Mouse (Mus musculus) retina, embryonic 14.5 days (tissue): ENCODE results near the gene Haus4.

Experiments
- DNase-seq: peaks from one replicate; pipeline ENCODE4 v3.0.0-alpha.2; 2015; ENCODE audit warnings: low spot score

The Haus4 gene

DNA sequence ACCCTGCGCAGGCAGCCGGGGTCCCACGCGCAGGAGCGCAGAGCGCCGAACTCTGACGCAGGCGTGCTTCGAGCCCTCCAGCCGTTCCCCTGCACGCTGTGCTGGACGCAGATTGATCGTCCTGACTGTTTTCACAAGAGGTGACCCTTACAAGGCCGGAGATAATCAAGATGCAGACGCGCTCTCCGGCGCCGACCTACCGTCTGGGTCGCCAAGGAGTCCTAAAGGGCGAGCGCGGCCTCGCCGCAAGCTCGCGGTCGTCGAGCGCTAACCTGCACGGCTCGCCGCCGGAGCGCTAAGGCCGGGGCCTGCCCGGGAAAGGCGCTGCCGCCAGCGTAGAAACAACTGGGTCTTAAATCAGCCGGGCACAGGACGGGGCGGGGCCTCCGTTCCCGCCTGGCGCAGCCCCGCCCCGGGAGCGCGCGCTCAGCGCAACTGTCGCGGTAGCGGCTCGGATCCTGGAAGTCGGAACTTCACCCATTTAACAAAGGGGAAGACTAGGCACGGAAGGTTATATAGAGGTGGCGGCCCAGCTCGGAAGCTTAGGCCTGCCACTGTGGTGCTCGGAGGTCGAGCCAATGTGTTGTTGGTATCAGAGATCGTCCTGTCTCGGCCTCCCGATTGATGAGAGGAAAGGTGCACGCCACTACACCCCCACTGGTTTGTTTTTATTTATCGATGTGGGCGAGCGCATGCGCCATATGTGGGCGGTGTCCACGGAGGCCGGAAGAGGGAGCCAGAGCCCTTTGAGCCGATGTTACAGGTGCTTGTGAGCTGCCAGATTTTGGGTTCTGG is at the start of gene Haus4:
TSS of gene Haus4 (minus strand) at position 642 of the 795 bp plus-strand sequence.
- peak; percentile 84 for DNase-seq

DNA sequence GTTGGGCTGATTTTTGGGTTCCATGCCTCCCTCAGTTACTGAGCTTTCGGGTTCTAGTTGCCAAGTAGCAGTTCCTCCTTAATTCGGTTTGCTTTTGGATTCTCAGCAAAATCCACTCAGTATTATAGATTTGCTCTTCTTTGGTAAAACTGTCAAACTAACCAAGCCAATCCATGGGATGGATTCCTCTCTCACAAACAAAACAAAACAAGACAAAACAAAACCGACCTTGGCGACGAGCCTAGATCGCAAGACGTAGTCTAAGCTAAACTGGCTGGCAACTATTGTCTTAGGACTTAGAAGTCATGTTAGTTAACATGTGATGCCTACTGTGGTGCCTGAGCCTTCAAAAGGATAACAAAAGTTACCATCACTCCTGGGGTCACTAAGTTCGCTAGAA is 49.3 kb upstream of the Haus4 start:
- no peak for DNase-seq

DNA sequence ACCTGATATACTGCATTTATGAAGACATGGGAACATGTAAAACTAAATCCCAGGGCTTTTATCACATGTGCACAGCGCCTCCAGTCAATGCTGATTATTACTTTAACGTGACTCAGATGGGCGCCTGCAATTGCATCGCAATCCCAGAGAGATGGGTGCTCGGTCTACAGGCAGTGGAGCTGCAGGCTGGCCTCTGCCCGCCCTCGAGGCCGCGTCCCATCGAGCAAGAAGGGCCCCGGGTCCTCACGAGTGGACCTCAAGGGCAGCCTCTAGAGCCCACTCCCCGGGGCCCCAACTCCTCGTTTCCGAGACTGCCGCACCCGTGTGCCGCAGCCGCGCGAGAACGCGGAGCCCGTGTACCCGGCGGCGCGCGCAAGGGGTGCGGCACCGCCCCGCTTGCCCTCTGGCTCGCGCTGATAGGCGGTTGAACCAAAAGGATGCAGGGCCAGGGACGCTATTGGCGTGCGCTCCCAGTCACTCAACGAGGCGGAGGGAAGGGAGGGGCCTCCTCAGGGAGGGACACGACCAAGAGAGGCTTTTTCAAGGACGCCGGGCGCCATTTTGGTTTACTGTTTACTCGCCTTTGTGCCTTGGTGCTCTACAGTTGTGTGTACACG is 48.7 kb upstream of the Haus4 start:
- DNase-seq, result peak; percentile 97

DNA sequence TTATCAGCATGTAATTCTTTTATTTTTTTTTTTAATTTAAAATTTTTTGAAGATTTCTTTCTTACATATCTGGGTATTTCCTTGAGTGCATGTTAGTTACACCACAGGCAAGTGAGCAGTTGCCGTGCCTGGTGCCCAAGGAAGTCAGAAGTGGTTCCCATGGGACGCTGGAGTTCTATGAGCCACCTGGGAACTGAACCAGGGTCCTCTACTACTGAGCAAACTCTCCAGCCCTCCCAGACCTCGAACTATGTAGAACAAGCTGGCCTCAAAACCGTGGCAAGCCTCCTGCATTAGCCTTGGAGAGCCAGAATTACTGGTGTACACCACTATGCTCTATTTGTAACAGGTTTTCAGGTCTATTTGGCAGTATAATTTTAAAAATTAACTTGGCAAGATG is 48.2 kb upstream of the Haus4 start:
- DNase-seq, result peak; percentile 21

DNA sequence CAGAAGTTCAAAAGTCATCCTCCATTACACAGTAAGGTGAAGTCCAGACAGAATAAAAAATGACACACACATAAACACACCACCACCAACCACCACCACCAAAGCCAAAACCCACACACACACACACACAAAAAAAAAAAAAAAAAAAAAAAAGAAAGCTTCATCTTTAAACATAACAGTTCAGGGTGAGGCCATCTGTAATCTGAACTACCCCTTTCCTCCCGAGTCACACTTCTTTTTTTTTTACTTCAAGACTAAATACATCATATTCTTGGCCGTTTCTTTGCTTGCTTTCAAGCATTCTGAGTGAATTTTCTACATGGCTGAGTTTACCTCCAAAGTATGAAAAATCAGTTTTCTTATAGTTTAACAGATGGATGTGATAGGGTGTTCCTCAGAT is 47.2 kb upstream of the Haus4 start:
- no peak for DNase-seq

DNA sequence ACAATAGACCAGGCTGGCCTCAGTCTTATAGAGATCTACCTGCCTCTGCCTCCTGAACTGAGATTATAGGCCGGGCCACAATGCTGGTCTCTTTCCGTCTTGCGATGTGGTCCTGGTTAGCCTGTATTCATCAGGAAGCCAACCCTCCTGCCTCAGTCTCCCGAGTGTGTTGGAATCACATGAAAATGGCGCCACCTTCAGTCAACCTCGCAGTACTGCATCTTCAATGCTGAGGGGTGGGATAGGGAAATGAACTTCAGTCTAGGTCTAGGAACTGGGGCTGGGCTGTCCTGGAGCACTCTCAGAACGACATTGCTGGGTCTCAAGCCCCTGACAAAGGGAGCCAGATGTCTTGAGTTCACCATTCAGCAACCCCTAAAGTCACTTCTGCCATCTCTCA is 42.7 kb upstream of the Haus4 start:
- DNase-seq, result no peak

DNA sequence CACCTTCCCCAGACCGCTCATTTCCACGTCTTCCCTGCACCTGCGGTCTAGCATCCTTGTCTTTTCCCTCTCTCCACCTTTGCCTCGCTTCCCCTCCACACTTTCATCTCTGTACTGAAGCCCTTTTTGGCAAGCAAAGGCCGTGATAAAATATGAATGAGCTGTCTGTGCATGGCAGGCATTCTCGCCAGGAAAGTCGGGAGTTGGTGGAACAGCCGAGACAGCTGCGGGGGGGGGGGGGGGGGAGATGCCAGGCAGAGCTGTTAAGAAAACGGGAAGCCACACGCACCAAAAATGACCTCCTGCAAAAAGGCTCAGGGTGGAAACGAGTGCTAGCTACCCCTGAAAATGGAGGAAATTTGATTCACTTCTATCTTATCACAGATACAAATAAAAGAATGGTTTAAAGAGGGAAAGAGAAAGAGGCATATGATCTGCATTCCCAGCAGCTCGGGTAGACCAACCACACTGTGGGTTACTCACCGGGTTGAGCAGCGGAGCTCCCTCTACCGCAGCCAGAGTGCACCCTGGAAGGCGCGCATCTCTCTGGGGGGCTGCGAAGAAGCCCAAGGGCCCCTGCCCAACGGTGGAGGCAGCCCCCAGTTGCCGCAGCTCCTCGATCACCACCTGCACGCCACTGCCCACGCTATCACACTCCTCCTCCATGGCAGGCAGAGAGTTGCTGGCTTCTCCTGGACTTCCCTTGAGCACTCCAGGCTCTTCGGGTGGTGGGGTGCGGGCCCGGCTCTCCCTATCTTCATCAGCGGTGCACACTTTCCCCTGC is 40.4 kb upstream of the Haus4 start:
- DNase-seq, result no peak

DNA sequence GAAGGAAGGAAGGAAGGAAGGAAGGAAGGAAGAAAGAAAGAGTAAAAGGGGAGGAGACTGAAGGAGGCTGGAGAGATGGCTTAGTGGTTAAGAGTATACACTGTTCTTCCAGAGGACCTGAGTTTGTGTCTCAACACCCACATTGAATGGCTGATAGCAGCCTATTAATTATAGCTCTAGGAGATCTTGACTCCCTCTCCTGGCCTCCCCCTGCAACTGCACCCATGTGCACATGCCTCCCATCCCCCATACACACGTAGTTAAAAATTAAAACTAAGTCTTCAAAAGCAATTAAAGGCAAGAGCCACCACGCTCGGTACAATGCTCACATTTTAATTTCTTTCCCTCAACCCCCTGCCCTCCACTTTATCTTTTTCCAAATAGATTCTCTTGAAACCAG is 39.6 kb upstream of the Haus4 start:
- peak; percentile 46 for DNase-seq

DNA sequence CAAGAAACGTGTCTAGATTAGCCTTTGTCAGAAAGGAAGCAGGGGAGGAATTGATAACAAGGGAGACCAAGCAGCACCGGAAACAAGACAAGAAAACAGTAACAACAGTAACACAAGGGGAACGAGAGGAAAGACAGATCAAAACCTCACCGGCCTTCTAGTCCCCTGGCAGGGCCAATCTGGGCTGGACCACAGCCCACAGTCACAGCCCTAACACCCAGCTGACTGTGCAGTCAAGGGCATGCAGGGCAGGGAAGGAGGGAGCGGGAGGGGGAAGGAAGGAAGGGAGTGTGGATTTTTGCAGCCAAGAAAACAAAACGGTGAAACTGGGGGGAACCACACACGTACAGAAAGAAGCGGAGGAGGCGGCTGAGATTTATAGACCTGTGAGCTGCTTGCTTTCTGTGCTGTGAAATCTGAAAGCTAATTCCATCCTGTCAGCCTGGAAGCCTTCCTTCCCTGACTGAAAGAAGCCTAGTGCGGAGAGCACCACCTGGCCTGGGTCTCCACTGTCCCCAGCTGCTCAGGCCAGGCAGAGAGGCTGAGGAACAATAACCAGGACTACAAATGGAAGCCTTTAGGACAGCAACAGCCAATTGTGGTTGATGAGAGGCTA is 38.0 kb upstream of the Haus4 start:
- DNase-seq, result no peak

DNA sequence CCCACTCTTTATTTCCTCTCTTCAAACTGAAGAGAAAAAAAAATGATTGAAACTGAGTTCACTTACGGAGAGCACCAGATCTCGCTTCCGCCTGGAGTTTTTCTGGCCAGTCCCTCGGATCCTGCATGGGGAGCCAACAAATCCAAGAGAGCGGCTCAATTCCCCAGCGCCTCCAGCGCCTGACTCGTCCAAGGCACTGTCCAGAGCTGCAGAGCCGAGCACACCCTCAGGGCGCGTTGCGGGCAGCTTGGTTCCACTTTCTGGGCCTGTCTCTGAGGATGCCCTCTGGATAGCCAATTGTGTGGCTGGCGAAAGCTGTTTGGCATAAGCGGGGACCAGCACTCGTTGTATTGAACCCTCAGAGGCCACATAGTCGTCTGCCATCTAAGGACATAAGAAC is 36.6 kb upstream of the Haus4 start:
- no peak for DNase-seq

DNA sequence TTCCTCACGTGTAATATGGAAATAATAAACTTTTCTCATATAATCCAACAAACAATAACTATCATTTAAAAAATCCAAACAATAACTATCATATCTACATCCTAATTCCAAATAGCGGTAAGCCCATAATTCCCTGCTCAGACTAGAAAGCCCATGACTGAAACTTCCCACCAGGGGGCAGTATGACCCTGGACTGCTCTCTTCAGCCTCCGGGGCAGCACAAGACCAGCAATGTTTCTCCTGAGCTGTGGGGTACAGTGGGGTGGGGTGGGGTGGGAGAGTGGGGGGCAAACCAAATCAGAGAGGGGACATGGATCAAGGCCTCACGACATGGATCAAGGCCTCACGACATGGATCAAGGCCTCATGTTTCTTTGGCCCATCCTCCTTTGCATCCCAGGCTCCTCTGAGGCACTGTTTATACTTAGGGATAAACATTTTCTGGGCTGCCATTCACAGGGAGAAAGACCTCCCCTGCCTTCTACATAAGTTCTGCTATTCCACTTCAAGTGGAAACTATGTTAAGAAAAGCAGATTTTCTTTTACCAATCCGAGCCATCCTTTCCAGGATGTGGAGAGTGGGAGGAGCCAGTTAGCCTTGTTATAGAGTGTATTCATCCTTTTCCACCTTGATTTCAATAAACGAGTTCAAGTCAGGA is 29.4 kb upstream of the Haus4 start:
- peak; percentile 86 for DNase-seq

DNA sequence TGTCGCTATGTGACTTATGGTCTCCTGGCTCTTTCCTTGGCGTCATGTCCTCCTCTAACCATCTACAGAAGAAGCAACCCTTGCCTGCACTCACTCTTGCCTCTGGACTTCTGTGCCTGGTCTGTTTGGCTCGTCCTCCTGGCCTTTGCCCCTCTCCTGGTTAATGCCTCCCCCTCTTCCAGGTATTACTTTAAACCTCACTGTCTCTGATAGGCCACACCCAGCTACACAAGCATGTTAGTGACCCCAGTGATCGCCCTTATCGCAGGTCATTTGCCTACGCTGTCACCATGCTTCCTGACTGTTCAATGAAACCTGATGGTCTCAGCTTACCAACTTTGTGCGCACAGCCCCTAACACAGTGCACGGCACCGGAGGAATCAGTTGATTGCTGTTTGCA is 28.1 kb upstream of the Haus4 start:
- DNase-seq, result no peak

DNA sequence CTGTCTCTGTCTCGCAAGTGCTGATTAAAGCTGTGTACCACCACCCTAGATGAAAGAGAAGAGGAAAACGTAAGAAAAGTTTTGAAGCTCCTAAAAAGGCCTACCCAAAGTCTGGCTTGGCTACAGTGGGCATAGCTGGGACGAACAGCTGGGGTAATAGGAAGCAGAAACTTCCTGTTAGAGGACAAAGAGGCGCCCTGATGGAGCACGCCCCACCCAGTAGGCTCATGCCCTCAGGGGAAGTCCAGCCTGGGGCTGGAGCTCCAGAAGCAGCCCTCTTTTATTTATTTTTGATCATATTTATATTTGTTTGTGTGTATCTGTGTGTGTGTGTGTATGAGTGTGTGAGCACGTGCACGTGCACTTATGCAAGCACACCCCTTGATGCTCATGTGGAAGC is 25.2 kb upstream of the Haus4 start:
- DNase-seq, result no peak

DNA sequence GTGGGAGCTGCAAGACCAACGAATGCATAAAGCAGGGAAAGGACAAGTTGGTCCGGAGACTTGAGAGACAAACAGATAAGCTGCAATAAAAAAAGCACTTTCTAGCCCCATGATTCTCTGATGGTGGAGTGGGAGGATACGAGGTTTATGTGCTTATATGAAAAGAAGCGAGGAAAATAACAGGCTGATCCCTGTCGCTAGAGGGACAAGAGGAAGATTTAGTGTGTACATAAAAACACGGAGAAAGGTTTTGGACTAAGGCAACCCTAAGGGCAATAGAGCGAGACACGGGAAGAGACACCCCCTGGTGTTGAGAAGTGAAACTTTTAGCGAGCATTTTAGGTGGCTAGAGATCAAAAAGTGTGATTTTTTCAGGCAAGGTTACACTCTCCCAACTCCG is 23.6 kb upstream of the Haus4 start:
- DNase-seq, result peak; percentile 74

DNA sequence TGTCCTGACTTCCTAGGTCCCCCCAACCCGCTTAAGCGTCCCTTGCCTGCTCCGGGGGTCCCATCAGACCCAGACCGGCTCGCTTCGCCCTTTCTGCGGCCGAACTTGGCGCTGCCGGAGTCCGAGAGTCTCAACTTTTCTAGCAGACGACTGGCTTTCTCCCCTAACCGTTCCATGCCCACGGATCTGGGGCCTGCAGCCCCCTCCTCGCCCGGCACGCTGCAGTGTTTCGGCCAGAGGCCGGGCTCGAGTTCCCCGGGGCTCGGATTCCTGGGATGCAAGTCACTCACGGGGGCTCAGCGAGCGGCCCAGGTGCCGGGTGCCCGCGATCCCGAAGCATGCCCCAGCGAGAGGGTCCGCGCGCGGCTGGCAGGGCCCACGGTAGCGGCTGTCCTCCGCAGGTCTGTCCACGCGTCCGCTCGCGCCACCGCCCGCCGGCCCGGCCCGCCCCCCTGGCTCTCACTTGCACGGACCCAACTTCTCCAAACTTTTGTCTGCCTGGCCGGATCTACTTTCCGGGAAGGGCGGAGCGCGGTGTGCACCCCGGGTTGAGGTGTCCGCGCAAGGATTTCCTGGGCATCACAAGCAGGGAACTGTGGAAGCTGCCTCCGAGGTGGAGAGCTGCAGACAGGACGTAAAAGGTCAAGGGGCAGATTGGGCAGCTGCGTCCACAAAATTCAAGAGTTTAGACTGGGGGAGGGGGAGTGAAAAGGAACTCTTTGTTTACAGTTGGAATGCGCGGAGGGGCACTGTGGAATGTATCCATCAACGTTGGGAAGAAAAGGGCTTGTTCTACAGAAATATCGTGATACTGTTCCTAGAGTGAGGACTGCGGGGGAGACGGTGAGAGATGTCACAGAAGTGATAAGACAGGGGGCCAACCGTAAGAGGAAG is 22.9 kb upstream of the Haus4 start, which contains the start of gene Ajuba:
TSS of gene Ajuba (minus strand) at position 470 of the 894 bp plus-strand sequence.
- peak; percentile 87 for DNase-seq

DNA sequence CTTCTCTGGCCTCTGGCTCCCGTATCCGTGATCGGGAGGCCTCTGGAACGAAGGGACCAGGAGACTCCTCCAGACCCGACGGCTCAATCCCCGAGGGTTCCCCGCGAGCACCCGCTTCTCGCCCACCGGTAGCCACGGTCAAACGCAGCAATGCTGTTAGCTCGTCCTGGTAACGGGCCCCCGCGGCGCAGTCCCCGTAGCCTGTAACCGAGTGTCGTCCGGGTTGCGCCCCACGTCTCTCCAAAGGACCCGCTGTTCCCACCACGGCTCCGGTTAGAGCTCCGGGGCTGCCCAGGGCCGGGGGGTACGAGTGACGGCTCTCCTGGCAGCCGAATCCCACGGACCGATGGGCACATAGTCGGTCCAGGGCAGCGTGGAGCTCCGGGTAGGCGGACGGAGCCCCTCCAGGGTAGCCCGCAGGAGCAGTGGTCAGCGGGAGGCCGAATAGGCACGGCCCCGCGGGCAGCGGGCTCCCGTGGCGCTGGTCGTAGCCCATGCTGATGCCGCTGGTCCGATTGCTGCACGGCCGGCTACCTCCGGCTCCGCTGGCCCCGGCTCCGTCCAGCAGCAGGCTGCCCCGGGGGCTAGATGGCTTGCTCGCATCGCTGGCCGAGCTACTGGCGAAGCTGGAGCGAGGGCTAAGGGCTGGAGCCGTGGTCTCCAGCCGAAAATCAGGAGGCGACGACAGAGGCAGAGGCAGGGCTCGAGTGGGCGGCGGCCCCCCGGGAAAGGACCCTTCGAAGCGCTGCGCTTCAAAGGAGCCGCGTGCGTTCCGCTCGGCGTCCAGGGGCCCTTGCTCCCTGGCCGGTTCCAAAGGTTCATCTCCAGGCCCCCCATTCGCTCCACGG is 22.0 kb upstream of the Haus4 start:
- peak; percentile 56 for DNase-seq

DNA sequence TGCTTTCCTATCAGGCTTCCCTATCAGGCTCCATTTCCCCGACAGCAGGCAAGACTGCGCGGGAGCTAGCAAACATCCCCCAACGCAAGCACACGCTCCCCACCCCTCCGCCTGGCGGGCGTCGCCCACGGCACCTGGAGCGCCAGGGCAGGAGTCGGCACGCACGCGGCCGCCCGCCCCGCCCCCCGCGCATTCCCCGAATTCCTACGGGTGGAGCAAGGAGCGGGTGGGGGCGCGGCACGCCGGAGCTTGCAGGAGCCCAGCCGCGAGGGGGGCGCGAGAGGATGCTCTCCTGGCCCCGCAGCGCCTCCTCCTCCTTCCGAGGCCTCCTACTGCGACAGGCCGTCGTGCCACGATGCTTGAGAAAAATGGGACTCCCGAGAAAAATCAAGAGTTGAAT is 21.2 kb upstream of the Haus4 start:
- DNase-seq, result peak; percentile 74

DNA sequence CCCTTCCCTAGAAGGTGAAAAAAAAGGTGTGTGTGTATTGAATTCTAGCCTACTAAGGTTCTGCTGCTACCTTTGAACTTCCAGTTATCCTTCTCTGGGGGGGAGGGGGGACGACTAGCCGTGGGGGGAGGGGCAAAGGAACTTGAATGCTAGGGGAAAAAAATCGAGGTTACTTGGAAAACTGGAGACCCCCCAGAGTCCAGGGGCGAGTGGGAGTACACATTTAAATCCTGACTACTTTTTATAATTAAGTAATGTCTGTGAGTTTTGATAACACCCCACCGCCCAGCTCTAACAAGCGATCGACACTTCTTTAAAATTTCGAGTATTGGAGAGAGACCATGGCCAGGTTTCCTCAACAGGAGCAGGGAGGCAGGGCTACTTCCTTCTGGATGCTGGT is 20.6 kb upstream of the Haus4 start:
- no peak for DNase-seq

DNA sequence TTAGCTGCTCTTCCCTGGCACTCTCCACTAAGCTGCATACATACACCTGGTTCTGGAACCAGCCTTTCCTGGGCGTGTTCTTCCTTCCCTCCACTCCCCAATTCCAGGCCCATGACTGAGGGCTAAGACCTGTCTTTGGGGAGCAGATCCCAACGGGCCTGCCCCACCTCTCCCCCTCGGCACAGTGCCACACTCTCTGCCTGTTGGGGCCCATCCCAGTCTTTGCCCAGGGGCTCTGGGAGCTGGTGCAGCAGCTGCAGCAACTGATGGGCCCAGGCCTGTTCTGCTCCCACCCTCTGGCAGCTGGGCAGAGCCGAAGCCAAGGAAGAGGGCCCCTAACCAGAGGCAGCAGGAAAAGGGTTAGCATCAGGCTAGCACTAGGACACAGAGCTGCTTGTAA is 19.8 kb upstream of the Haus4 start:
- no peak for DNase-seq
